Mouse (Mus musculus) midbrain, embryonic 13.5 days (tissue): ENCODE data around the gene Hykk. TPM values are rescaled to one million over a fixed set of nuclear protein-coding genes. Genes with fewer than 3 reads are reported as not detected.

Experiments
- ATAC-seq: fragments of 200-750 bp; cut with Nextera tagmentation; 2 replicates; pipeline ENCODE4 v1.8.0; 2017; ENCODE audit warnings: mild to moderate bottlenecking, moderate TSS enrichment, moderate library complexity
- H3K27ac ChIP-seq: fragments of 300-500 bp; sonication (generic); 2 replicates; pipeline ENCODE4 v1.5.1; 2015; ENCODE audit warnings: inconsistent platforms, mild to moderate bottlenecking, moderate library complexity
- H3K27me3 ChIP-seq: fragments of 300-500 bp; sonication (generic); 2 replicates; pipeline ENCODE4 v1.6.1; 2015; ENCODE audit warnings: mild to moderate bottlenecking, inconsistent platforms
- H3K36me3 ChIP-seq: fragments of 300-500 bp; sonication (generic); 2 replicates; pipeline ENCODE4 v1.6.1; 2015; ENCODE audit warnings: mild to moderate bottlenecking, inconsistent platforms
- H3K4me1 ChIP-seq: fragments of 300-500 bp; sonication (generic); replicated peaks from 2 replicates; pipeline ENCODE4 v1.6.1; 2015; ENCODE audit warnings: inconsistent platforms
- H3K4me2 ChIP-seq: fragments of 300-500 bp; sonication (generic); replicated peaks from 2 replicates; pipeline ENCODE4 v1.6.1; 2015; ENCODE audit warnings: moderate library complexity, mild to moderate bottlenecking, inconsistent platforms
- H3K4me3 ChIP-seq: fragments of 300-500 bp; sonication (generic); replicated peaks from 2 replicates; pipeline ENCODE4 v1.5.1; 2015; ENCODE audit warnings: mild to moderate bottlenecking, inconsistent platforms
- H3K9ac ChIP-seq: fragments of 300-500 bp; sonication (generic); replicated peaks from 2 replicates; pipeline ENCODE4 v1.6.1; 2015; ENCODE audit warnings: mild to moderate bottlenecking, inconsistent platforms
- H3K9me3 ChIP-seq: fragments of 300-500 bp; sonication (generic); 2 replicates; pipeline ENCODE4 v1.6.1; 2016; ENCODE audit warnings: mild to moderate bottlenecking, inconsistent platforms
- WGBS: fragments of 180-500 bp; shearing (Covaris S2); methylation state at CpG from one replicate; pipeline ENCODE4 v1.1.7; 2015; 5-methylcytosine and 5-hydroxymethylcytosine counted together
- polyA plus RNA-seq: library from polyadenylated mRNA; unstranded; fragments of >200 nt; fragmentation: Nextera tagmentation; extraction: Ambion mirVana; gene quantifications from 2 replicates; pipeline ENCODE4 v1.2.1, GENCODE M21; 2015

Gene Hykk
- polyA plus RNA-seq, 1 experiment from 2014 or later, result 3.0 TPM

- H3K36me3 ChIP-seq, result no peaks in the 10 kb centered on the region
- H3K9ac ChIP-seq, result peak overlapping the region; percentile 65; the same call in 1 of the 2 replicates
- ATAC-seq, result no peak
- no peaks in the 10 kb centered on the region for H3K9me3 ChIP-seq
- H3K27ac ChIP-seq, result no peak overlapping the region
- H3K4me2 ChIP-seq, result peak overlapping the region; percentile 81
- WGBS, result 8% methylated on average over 7 of the region's 7 CpGs
- peak overlapping the region; percentile 61 for H3K4me3 ChIP-seq
- peaks cover 64% of the 10 kb centered on the region for H3K27me3 ChIP-seq
- peaks cover 29% of the 10 kb centered on the region for H3K4me1 ChIP-seq
Measured at GRCm38 (mm10) chr9:54982401-54982800, 65.3 kb downstream of the Hykk start.

- Histone ChIP-seq H3K36me3 (no peaks in the 10 kb centered on the region), H3K9me3 (no peaks in the 10 kb centered on the region), H3K27ac (no peak overlapping the region), H3K4me1 (no peaks in the 10 kb centered on the region), H3K9ac (no peak overlapping the region), H3K4me3 (no peak overlapping the region), H3K4me2 (no peak overlapping the region), H3K27me3 (peaks cover 8% of the 10 kb centered on the region)
- ATAC-seq, result no peak
- WGBS, result 78% methylated on average over 3 of the region's 3 CpGs
Measured at GRCm38 (mm10) chr9:54990362-54990761, 73.3 kb downstream of the Hykk start.

- Histone ChIP-seq H3K9ac (no peak overlapping the region), H3K4me2 (no peak overlapping the region), H3K4me1 (no peaks in the 10 kb centered on the region), H3K36me3 (no peaks in the 10 kb centered on the region), H3K4me3 (no peak overlapping the region), H3K27me3 (0 out of 2 replicates have a peak, but pooled peaks cover 3% of the 10 kb centered on the region), H3K9me3 (no peaks in the 10 kb centered on the region), H3K27ac (no peak overlapping the region)
- ATAC-seq, result no peak
- 35% methylated on average over 3 of the region's 3 CpGs for WGBS
Measured at GRCm38 (mm10) chr9:54994381-54994780, 77.3 kb downstream of the Hykk start.

- no peaks in the 10 kb centered on the region for H3K4me1 ChIP-seq
- WGBS, result 90% methylated on average over 3 of the region's 3 CpGs
- H3K4me3 ChIP-seq, result no peak overlapping the region
- no peak overlapping the region for H3K9ac ChIP-seq
- no peaks in the 10 kb centered on the region for H3K36me3 ChIP-seq
- H3K27me3 ChIP-seq, result no peaks in the 10 kb centered on the region
- no peak overlapping the region for H3K27ac ChIP-seq
- no peaks in the 10 kb centered on the region for H3K9me3 ChIP-seq
- no peak overlapping the region for H3K4me2 ChIP-seq
- ATAC-seq, result no peak
Measured at GRCm38 (mm10) chr9:54995645-54996044, 78.6 kb downstream of the Hykk start.

Other genes starting within 250 kb of the Hykk start
- 2.9 and 3.0 TPM in 2 replicates for gene Dnaja4, start 218.4 kb upstream of the Hykk start, polyA plus RNA-seq
- 119 and 120 TPM in 2 replicates for gene Wdr61, start 182.8 kb upstream of the Hykk start, polyA plus RNA-seq
- 83.3 and 117 TPM in 2 replicates for gene Crabp1, start 152.5 kb upstream of the Hykk start, polyA plus RNA-seq
- 49.5 and 53.1 TPM in 2 replicates for gene Ireb2, start 53.5 kb upstream of the Hykk start, polyA plus RNA-seq
- 272 and 282 TPM in 2 replicates for gene Psma4, start 33.5 kb downstream of the Hykk start, polyA plus RNA-seq
- gene AY074887, start 33.7 kb downstream of the Hykk start, polyA plus RNA-seq, result 1.1 and 1.2 TPM in 2 replicates
- 2.9 and 4.0 TPM in 2 replicates for gene Chrna5, start 63.6 kb downstream of the Hykk start, polyA plus RNA-seq
- 10.6 and 11.5 TPM in 2 replicates for gene Chrna3, start 109.3 kb downstream of the Hykk start, polyA plus RNA-seq
- 0.89 and 0.99 TPM in 2 replicates for gene Chrnb4, start 131.5 kb downstream of the Hykk start, polyA plus RNA-seq
- gene Ube2q2, start 231.6 kb downstream of the Hykk start, polyA plus RNA-seq, result 32.2 and 38.7 TPM in 2 replicates